Mouse (Mus musculus): ENCODE results near the gene Polm. TPM values are rescaled to one million over a fixed set of nuclear protein-coding genes. Genes with fewer than 3 reads are reported as not detected.

The Polm gene
- polyA plus RNA-seq, 1 experiment = 63.9 TPM

GRCm38 (mm10) chr11:5877921-5878526 lies 40.2 kb upstream of the Polm start, which contains the start of gene Pold2:
Gene Pold2 (minus strand): TSS chr11:5878292.
- peaks cover 4% of the 10 kb centered on the region; the same call in 1 of the 2 replicates for H3K36me3 ChIP-seq (ENCODE audit: control insufficient read depth, insufficient read depth, low read length)
- no peak within 1 kb of the TSS for H3K27ac ChIP-seq (ENCODE audit: control insufficient read depth, insufficient read depth, low read length)
- TF ChIP-seq CTCF (IDR thresholded peaks at IDR 0.05; ENCODE audit: borderline replicate concordance, control insufficient read depth, extremely low read depth, insufficient read depth, low read length, poor library complexity) (0 out of 2 replicates have a peak, but pooled peaks have one; percentile 46), POLR2A (IDR thresholded peaks at IDR 0.05; ENCODE audit: control insufficient read depth, extremely low read depth, insufficient read depth, low read length, poor library complexity) (peak; percentile 72)
- under 1% methylated on average over 52 of the region's 52 CpGs for WGBS
- peaks cover 10% of the 10 kb centered on the region for H3K4me1 ChIP-seq (replicated peaks; ENCODE audit: control insufficient read depth, insufficient read depth, low read length)
- H3K4me3 ChIP-seq (ENCODE audit: control insufficient read depth, insufficient read depth, low read length) = peak within 1 kb of the TSS; percentile 66
- no peaks in the 10 kb centered on the region for H3K27me3 ChIP-seq (ENCODE audit: control insufficient read depth, insufficient read depth, low read length)
- peak; percentile 97 for DNase-seq

- DNase-seq = no peak
- H3K36me3 ChIP-seq (ENCODE audit: control insufficient read depth, insufficient read depth, low read length) = peaks cover 4% of the 10 kb centered on the region; the same call in 1 of the 2 replicates
- no peak overlapping the region for H3K27ac ChIP-seq (ENCODE audit: control insufficient read depth, insufficient read depth, low read length)
- TF ChIP-seq POLR2A (IDR thresholded peaks at IDR 0.05; ENCODE audit: control insufficient read depth, extremely low read depth, insufficient read depth, low read length, poor library complexity) = no peak
- TF ChIP-seq CTCF (IDR thresholded peaks at IDR 0.05; ENCODE audit: borderline replicate concordance, control insufficient read depth, extremely low read depth, insufficient read depth, low read length, poor library complexity) = no peak
- H3K27me3 ChIP-seq (ENCODE audit: control insufficient read depth, insufficient read depth, low read length) = no peaks in the 10 kb centered on the region
- WGBS = under 1% methylated on average over 5 of the region's 5 CpGs
- peaks cover 10% of the 10 kb centered on the region for H3K4me1 ChIP-seq (replicated peaks; ENCODE audit: control insufficient read depth, insufficient read depth, low read length)
- no peak overlapping the region; the same call in 1 of the 2 replicates for H3K4me3 ChIP-seq (ENCODE audit: control insufficient read depth, insufficient read depth, low read length)
These were observed 39.6 kb upstream of the Polm start for GRCm38 (mm10) chr11:5877421-5877820.

GRCm38 (mm10) chr11:5873192-5873591 lies 35.4 kb upstream of the Polm start:
- 97% methylated on average over 9 of the region's 9 CpGs for WGBS
- peaks cover 8% of the 10 kb centered on the region for H3K4me1 ChIP-seq (replicated peaks; ENCODE audit: control insufficient read depth, insufficient read depth, low read length)
- H3K36me3 ChIP-seq (ENCODE audit: control insufficient read depth, insufficient read depth, low read length) = peaks cover 8% of the 10 kb centered on the region; the same call in 1 of the 2 replicates
- no peak for DNase-seq
- no peaks in the 10 kb centered on the region for H3K27me3 ChIP-seq (ENCODE audit: control insufficient read depth, insufficient read depth, low read length)
- no peak overlapping the region for H3K4me3 ChIP-seq (ENCODE audit: control insufficient read depth, insufficient read depth, low read length)
- TF ChIP-seq CTCF (IDR thresholded peaks at IDR 0.05; ENCODE audit: borderline replicate concordance, control insufficient read depth, extremely low read depth, insufficient read depth, low read length, poor library complexity) = no peak
- TF ChIP-seq POLR2A (IDR thresholded peaks at IDR 0.05; ENCODE audit: control insufficient read depth, extremely low read depth, insufficient read depth, low read length, poor library complexity) = no peak
- no peak overlapping the region for H3K27ac ChIP-seq (ENCODE audit: control insufficient read depth, insufficient read depth, low read length)

- H3K4me1 ChIP-seq (replicated peaks; ENCODE audit: control insufficient read depth, insufficient read depth, low read length) = peaks cover 8% of the 10 kb centered on the region
- DNase-seq = no peak
- H3K4me3 ChIP-seq (ENCODE audit: control insufficient read depth, insufficient read depth, low read length) = no peak overlapping the region
- H3K36me3 ChIP-seq (ENCODE audit: control insufficient read depth, insufficient read depth, low read length) = peaks cover 8% of the 10 kb centered on the region; the same call in 1 of the 2 replicates
- TF ChIP-seq POLR2A (IDR thresholded peaks at IDR 0.05; ENCODE audit: control insufficient read depth, extremely low read depth, insufficient read depth, low read length, poor library complexity) = no peak
- TF ChIP-seq CTCF (IDR thresholded peaks at IDR 0.05; ENCODE audit: borderline replicate concordance, control insufficient read depth, extremely low read depth, insufficient read depth, low read length, poor library complexity) = no peak
- H3K27me3 ChIP-seq (ENCODE audit: control insufficient read depth, insufficient read depth, low read length) = no peaks in the 10 kb centered on the region
- WGBS = 99% methylated on average over 11 of the region's 11 CpGs
- no peak overlapping the region for H3K27ac ChIP-seq (ENCODE audit: control insufficient read depth, insufficient read depth, low read length)
These were observed 34.9 kb upstream of the Polm start for GRCm38 (mm10) chr11:5872707-5873106.

GRCm38 (mm10) chr11:5870069-5870468 lies 32.3 kb upstream of the Polm start:
- 97% methylated on average over 16 of the region's 16 CpGs for WGBS
- Histone ChIP-seq H3K4me1 (replicated peaks; ENCODE audit: control insufficient read depth, insufficient read depth, low read length) (no peaks in the 10 kb centered on the region), H3K4me3 (ENCODE audit: control insufficient read depth, insufficient read depth, low read length) (no peak overlapping the region), H3K27me3 (ENCODE audit: control insufficient read depth, insufficient read depth, low read length) (no peaks in the 10 kb centered on the region), H3K27ac (ENCODE audit: control insufficient read depth, insufficient read depth, low read length) (no peak overlapping the region), H3K36me3 (ENCODE audit: control insufficient read depth, insufficient read depth, low read length) (peaks cover 8% of the 10 kb centered on the region; the same call in 1 of the 2 replicates)
- TF ChIP-seq CTCF (IDR thresholded peaks at IDR 0.05; ENCODE audit: borderline replicate concordance, control insufficient read depth, extremely low read depth, insufficient read depth, low read length, poor library complexity) (no peak), POLR2A (IDR thresholded peaks at IDR 0.05; ENCODE audit: control insufficient read depth, extremely low read depth, insufficient read depth, low read length, poor library complexity) (no peak)
- no peak for DNase-seq

GRCm38 (mm10) chr11:5869331-5869730 lies 31.5 kb upstream of the Polm start:
- no peak for DNase-seq
- no peak overlapping the region for H3K27ac ChIP-seq (ENCODE audit: control insufficient read depth, insufficient read depth, low read length)
- no peak overlapping the region for H3K4me3 ChIP-seq (ENCODE audit: control insufficient read depth, insufficient read depth, low read length)
- no peaks in the 10 kb centered on the region for H3K4me1 ChIP-seq (replicated peaks; ENCODE audit: control insufficient read depth, insufficient read depth, low read length)
- TF ChIP-seq CTCF (IDR thresholded peaks at IDR 0.05; ENCODE audit: borderline replicate concordance, control insufficient read depth, extremely low read depth, insufficient read depth, low read length, poor library complexity) (no peak), POLR2A (IDR thresholded peaks at IDR 0.05; ENCODE audit: control insufficient read depth, extremely low read depth, insufficient read depth, low read length, poor library complexity) (no peak)
- H3K36me3 ChIP-seq (ENCODE audit: control insufficient read depth, insufficient read depth, low read length) = peaks cover 8% of the 10 kb centered on the region; the same call in 1 of the 2 replicates
- H3K27me3 ChIP-seq (ENCODE audit: control insufficient read depth, insufficient read depth, low read length) = no peaks in the 10 kb centered on the region
- WGBS = 97% methylated on average over 16 of the region's 16 CpGs

All from thymus, adult 2 months (tissue).